Mouse (Mus musculus) liver, adult (tissue): ENCODE data around the gene Gm10645.

ENCODE experiments used
- GATA4 ChIP-seq: IDR thresholded peaks from 2 replicates; pipeline ENCODE4 v1.6.1; 2014; ENCODE audit warnings: mild to moderate bottlenecking, low read length; ENCODE audit not compliant: insufficient replicate concordance

Gene Gm10645

GRCm38 (mm10) chr8:83140701-83141111, 25.3 kb downstream of the Gm10645 start:
- TF ChIP-seq GATA4 = no peak

DNA sequence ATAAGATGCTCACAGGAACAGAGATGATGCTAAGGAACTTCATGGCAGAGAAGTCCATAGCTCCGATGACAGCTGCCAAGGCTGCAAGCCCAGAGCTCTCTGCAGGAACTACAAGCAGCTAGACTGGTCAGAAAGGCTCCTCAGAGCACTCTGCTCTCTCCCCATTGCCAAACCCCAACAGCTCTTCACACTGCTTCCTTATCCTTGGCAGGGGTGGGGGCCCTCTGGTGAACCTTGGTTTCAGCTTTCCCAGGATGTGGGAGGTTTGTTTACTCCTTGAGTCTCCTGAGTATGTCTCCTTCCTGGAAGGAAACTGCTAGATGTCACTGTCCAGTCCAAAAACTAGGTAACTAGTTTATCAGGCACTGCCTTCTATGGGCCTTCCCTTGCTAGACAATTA, 25.9 kb downstream of the Gm10645 start:
- TF ChIP-seq GATA4 = no peak

DNA sequence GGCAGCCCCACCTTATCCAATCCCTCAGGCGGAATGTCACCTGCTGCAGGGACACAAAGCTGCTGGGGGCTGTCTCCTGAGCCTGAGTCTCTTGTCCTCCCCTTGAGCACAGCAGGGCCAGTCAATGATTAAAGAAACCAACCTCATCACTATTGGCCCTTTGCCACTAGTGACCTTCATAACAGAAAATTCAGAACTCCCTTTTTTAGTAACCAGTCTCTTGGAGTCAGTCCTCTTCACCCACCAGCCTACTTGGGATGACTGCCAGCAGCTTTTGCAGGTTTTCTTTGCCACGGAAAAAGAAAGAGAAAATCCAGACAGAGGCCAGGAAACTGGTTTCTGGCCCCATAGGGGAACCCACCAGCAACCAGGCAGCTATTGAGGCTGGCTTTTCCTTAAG, 30.9 kb downstream of the Gm10645 start:
- TF ChIP-seq GATA4 = no peak
